Mouse (Mus musculus) lung, adult 2 months (tissue): ENCODE results near the gene Siglec1.

Experiments
- CTCF ChIP-seq: fragments of 200-500 bp; IDR thresholded peaks from 2 replicates; pipeline ENCODE4 v1.5.1; 2011; ENCODE audit warnings: mild to moderate bottlenecking, low read length, control low read depth; ENCODE audit not compliant: insufficient read depth
- POLR2A ChIP-seq: fragments of 200-500 bp; IDR thresholded peaks from 2 replicates; pipeline ENCODE4 v1.6.1; 2011; ENCODE audit warnings: low read depth, mild to moderate bottlenecking, control low read depth, low read length, borderline replicate concordance; ENCODE audit errors: extremely low read depth

DNA sequence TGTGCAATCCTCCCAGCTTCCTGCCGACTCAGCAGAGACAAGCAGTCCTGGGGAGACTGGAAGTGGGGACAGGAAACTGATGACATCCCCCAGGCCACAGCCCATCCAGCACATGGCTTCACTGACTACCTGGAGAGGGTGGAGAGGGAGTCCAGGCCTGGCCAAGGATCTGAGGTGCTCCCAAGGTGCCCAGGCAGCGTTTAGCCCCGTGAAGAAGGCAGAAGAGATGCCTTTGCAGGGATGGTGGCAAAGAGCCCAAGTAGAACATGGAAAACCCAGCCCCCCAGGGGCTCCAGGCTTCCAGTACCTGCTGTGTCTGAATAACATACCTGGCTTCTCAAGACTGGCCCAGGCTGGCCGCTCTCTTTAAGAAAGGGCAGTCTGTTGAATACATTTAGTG lies 2.0 kb upstream of the Siglec1 start:
- TF ChIP-seq POLR2A (no peak), CTCF (no peak)
